Mouse (Mus musculus): ENCODE data around the gene Camta1.

Camta1 gene

GRCm38 (mm10) chr4:151360976-151361673, 500.6 kb downstream of the Camta1 start:
- DNase-seq = no peak

- no peak for DNase-seq
Observed at GRCm38 (mm10) chr4:151355505-151355904, 506.2 kb downstream of the Camta1 start.

- no peak for DNase-seq
Observed at GRCm38 (mm10) chr4:151352791-151353190, 508.9 kb downstream of the Camta1 start.

- DNase-seq = no peak
Observed at GRCm38 (mm10) chr4:151352249-151352648, 509.4 kb downstream of the Camta1 start.

- DNase-seq = no peak
Observed at GRCm38 (mm10) chr4:151351757-151352156, 509.9 kb downstream of the Camta1 start.

- DNase-seq = no peak
Observed at GRCm38 (mm10) chr4:151347620-151348019, 514.1 kb downstream of the Camta1 start.

GRCm38 (mm10) chr4:151346673-151347072, 515.0 kb downstream of the Camta1 start:
- no peak for DNase-seq

- DNase-seq = no peak
Observed at GRCm38 (mm10) chr4:151344811-151345210, 516.9 kb downstream of the Camta1 start.

GRCm38 (mm10) chr4:151339421-151339820, 522.3 kb downstream of the Camta1 start:
- DNase-seq = no peak

- DNase-seq = no peak
Observed at GRCm38 (mm10) chr4:151338931-151339330, 522.7 kb downstream of the Camta1 start.

GRCm38 (mm10) chr4:151337543-151337942, 524.1 kb downstream of the Camta1 start:
- DNase-seq = no peak

- DNase-seq = no peak
Observed at GRCm38 (mm10) chr4:151336413-151336812, 525.3 kb downstream of the Camta1 start.

GRCm38 (mm10) chr4:151334951-151335742, 526.5 kb downstream of the Camta1 start:
- peak; percentile 56 for DNase-seq

GRCm38 (mm10) chr4:151332074-151332849, 529.4 kb downstream of the Camta1 start:
- DNase-seq = no peak

GRCm38 (mm10) chr4:151330983-151331382, 530.7 kb downstream of the Camta1 start:
- peak; percentile 26 for DNase-seq

- DNase-seq = no peak
Observed at GRCm38 (mm10) chr4:151328071-151328470, 533.6 kb downstream of the Camta1 start.

GRCm38 (mm10) chr4:151326971-151327686, 534.5 kb downstream of the Camta1 start:
- DNase-seq = no peak

- no peak for DNase-seq
Observed at GRCm38 (mm10) chr4:151316428-151316827, 545.2 kb downstream of the Camta1 start.

- DNase-seq = no peak
Observed at GRCm38 (mm10) chr4:151315726-151316125, 546.0 kb downstream of the Camta1 start.

GRCm38 (mm10) chr4:151310773-151311172, 550.9 kb downstream of the Camta1 start:
- DNase-seq = no peak

GRCm38 (mm10) chr4:151310056-151310685, 551.5 kb downstream of the Camta1 start:
- no peak for DNase-seq

GRCm38 (mm10) chr4:151306890-151307289, 554.8 kb downstream of the Camta1 start:
- no peak for DNase-seq

Data from thymus, postnatal 4 days (tissue).